In genomic region chr15:60888724-60889123, GRCm38 (mm10) we compare ENCODE assay signal across 24 mouse cellular contexts. TPM values are rescaled to one million over a fixed set of nuclear protein-coding genes. Genes with fewer than 3 reads are reported as not detected.
A peak's percentile ranks its signal among the peaks of the same experiment; 100 is the strongest.
DNase-seq lines count a peak whose midpoint lies in the region; ATAC-seq and TF ChIP-seq lines count a peak whose summit lies in the region.
"Had no signal": no experiment of that assay in that cellular context is flagged by ENCODE, and none has a peak within 500 bp of the region (broad histone marks: within the 10 kb centered on the region; RNA-seq: fewer than 3 reads in every experiment).

No protein-coding gene starts in this region.

- no peak overlapping the region for H3K4me2 ChIP-seq in intestine, embryonic 14.5 days (ENCODE audit: low read length)
- H3K4me2 ChIP-seq in intestine, postnatal 0 days (replicated peaks; ENCODE audit: low read depth), result no peak overlapping the region
- H3K4me2 ChIP-seq in lung, postnatal 0 days (replicated peaks; ENCODE audit: low read depth, low read length), result no peak overlapping the region
- H3K4me2 ChIP-seq in stomach, embryonic 15.5 days, result no peak overlapping the region
- H3K4me2 ChIP-seq: embryonic facial prominence, embryonic 13.5 days; forebrain, embryonic 12.5 days; hindbrain, embryonic 12.5 days had no signal

- no peak overlapping the region for H3K9ac ChIP-seq in intestine, embryonic 14.5 days (ENCODE audit: low read length)
- H3K9ac ChIP-seq in intestine, postnatal 0 days (ENCODE audit: low read depth, low read length), result no peak overlapping the region
- H3K9ac ChIP-seq in lung, postnatal 0 days (replicated peaks; ENCODE audit: low read depth), result no peak overlapping the region
- H3K9ac ChIP-seq in stomach, embryonic 15.5 days, result no peak overlapping the region
- H3K9ac ChIP-seq: embryonic facial prominence, embryonic 13.5 days; forebrain, embryonic 12.5 days; hindbrain, embryonic 12.5 days had no signal

- no peak overlapping the region for H3K4me3 ChIP-seq in intestine, embryonic 14.5 days (ENCODE audit: low read depth, low read length)
- H3K4me3 ChIP-seq in intestine, postnatal 0 days (ENCODE audit: low read depth, low read length), result no peak overlapping the region
- H3K4me3 ChIP-seq in lung, postnatal 0 days (ENCODE audit: low read depth, low read length), result no peak overlapping the region
- H3K4me3 ChIP-seq in stomach, embryonic 15.5 days (replicated peaks), result no peak overlapping the region
- H3K4me3 ChIP-seq: embryonic facial prominence, embryonic 13.5 days; forebrain, embryonic 12.5 days; heart, embryonic 10.5 days; hindbrain, embryonic 12.5 days had no signal

- no peaks in the 10 kb centered on the region for H3K4me1 ChIP-seq in intestine, embryonic 14.5 days (replicated peaks; ENCODE audit: control insufficient read depth, insufficient read depth, low read length)
- H3K4me1 ChIP-seq in intestine, postnatal 0 days (replicated peaks; ENCODE audit: control insufficient read depth, insufficient read depth, low read length), result no peaks in the 10 kb centered on the region
- peaks cover 3% of the 10 kb centered on the region; the same call in 1 of the 2 replicates for H3K4me1 ChIP-seq in lung, postnatal 0 days (ENCODE audit: insufficient read depth, low read depth, low read length)
- no peaks in the 10 kb centered on the region for H3K4me1 ChIP-seq in stomach, embryonic 15.5 days
- H3K4me1 ChIP-seq: forebrain, embryonic 12.5 days; hindbrain, embryonic 12.5 days had no signal

- no peaks in the 10 kb centered on the region for H3K27me3 ChIP-seq in intestine, embryonic 14.5 days (replicated peaks; ENCODE audit: control insufficient read depth, insufficient read depth, low read length)
- H3K27me3 ChIP-seq in intestine, postnatal 0 days (replicated peaks; ENCODE audit: control insufficient read depth, insufficient read depth, low read length), result no peaks in the 10 kb centered on the region
- no peaks in the 10 kb centered on the region for H3K27me3 ChIP-seq in lung, postnatal 0 days (replicated peaks; ENCODE audit: insufficient read depth, low read length)
- no peaks in the 10 kb centered on the region for H3K27me3 ChIP-seq in stomach, embryonic 15.5 days (replicated peaks)
- H3K27me3 ChIP-seq: embryonic facial prominence, embryonic 13.5 days; forebrain, embryonic 12.5 days; hindbrain, embryonic 12.5 days had no signal

- H3K36me3 ChIP-seq in intestine, embryonic 14.5 days (ENCODE audit: control insufficient read depth, insufficient read depth, low read length), result no peaks in the 10 kb centered on the region
- no peaks in the 10 kb centered on the region for H3K36me3 ChIP-seq in intestine, postnatal 0 days (ENCODE audit: control insufficient read depth, insufficient read depth)
- H3K36me3 ChIP-seq in lung, postnatal 0 days (ENCODE audit: insufficient read depth, low read length), result no peaks in the 10 kb centered on the region
- H3K36me3 ChIP-seq in stomach, embryonic 15.5 days, result no peaks in the 10 kb centered on the region
- H3K36me3 ChIP-seq: embryonic facial prominence, embryonic 13.5 days; forebrain, embryonic 12.5 days; G1E; heart, embryonic 10.5 days; hindbrain, embryonic 12.5 days had no signal

- H3K9me3 ChIP-seq in intestine, embryonic 14.5 days (ENCODE audit: control insufficient read depth, low read length), result no peaks in the 10 kb centered on the region
- H3K9me3 ChIP-seq in intestine, postnatal 0 days (ENCODE audit: control insufficient read depth), result no peaks in the 10 kb centered on the region
- no peaks in the 10 kb centered on the region for H3K9me3 ChIP-seq in lung, postnatal 0 days (ENCODE audit: low read length)
- no peaks in the 10 kb centered on the region for H3K9me3 ChIP-seq in stomach, embryonic 15.5 days
- H3K9me3 ChIP-seq: embryonic facial prominence, embryonic 13.5 days; forebrain, embryonic 12.5 days; G1E; heart, embryonic 10.5 days; hindbrain, embryonic 12.5 days had no signal

- DNase-seq in intestine, embryonic 14.5 days (ENCODE audit: low spot score), result no peak
- peak; percentile 82 for DNase-seq in lung, postnatal 0 days (ENCODE audit: low spot score)
- DNase-seq in lung, postnatal 4 days, result no peak
- DNase-seq in spleen, postnatal 10 days (ENCODE audit: low spot score in 2 of 2), result no peak
- DNase-seq in frontal cortex, postnatal 25 days (ENCODE audit: low spot score in 2 of 2), result no peak
- DNase-seq: adrenal gland, adult 8-10 months; adrenal gland, postnatal 36 days; B cell, adult 2 months; cerebellum, adult 2 months; cerebellum, postnatal 14 days; heart, adult 18-20 months; heart, postnatal 10 days; heart, postnatal 4 days had no signal

- no peak for TF ChIP-seq CTCF in intestine, postnatal 0 days (IDR thresholded peaks at IDR 0.05; ENCODE audit: low read depth)
- no peak for TF ChIP-seq CTCF in lung, postnatal 0 days (IDR thresholded peaks at IDR 0.05)

- ATAC-seq in intestine, embryonic 14.5 days (replicated peaks; ENCODE audit: low FRiP score, low TSS enrichment, low read depth), result peak; percentile 70; the same call in 1 of the 2 replicates
- no peak; the same call in 1 of the 2 replicates for ATAC-seq in intestine, postnatal 0 days
- peak; percentile 90 for ATAC-seq in lung, postnatal 0 days
- peak; percentile 87; the same call in 1 of the 2 replicates for ATAC-seq in stomach, embryonic 15.5 days (ENCODE audit: insufficient read depth, low FRiP score, low read depth)
- ATAC-seq: CD4-positive, CD25-positive, alpha-beta regulatory T cell, adult 4 months; forebrain, embryonic 16.5 days had no signal

- TF ChIP-seq EP300 in lung, postnatal 0 days (IDR thresholded peaks at IDR 0.05), result peak; percentile 58

- no peak overlapping the region for H3K27ac ChIP-seq in intestine, embryonic 14.5 days (ENCODE audit: low read depth)
- no peak overlapping the region for H3K27ac ChIP-seq in intestine, postnatal 0 days (ENCODE audit: low read depth, low read length)
- H3K27ac ChIP-seq in lung, postnatal 0 days (ENCODE audit: low read length), result no peak overlapping the region
- no peak overlapping the region for H3K27ac ChIP-seq in stomach, embryonic 15.5 days
- H3K27ac ChIP-seq: embryonic facial prominence, embryonic 13.5 days; forebrain, embryonic 12.5 days; heart, embryonic 10.5 days; hindbrain, embryonic 12.5 days had no signal

- 78% methylated on average over 2 of the region's 2 CpGs for WGBS in intestine, embryonic 14.5 days
- WGBS in intestine, postnatal 0 days, result 67% methylated on average over 2 of the region's 2 CpGs
- 64% methylated on average over 2 of the region's 2 CpGs for WGBS in lung, postnatal 0 days
- 69% methylated on average over 2 of the region's 2 CpGs for WGBS in stomach, embryonic 15.5 days

RNA-seq across cellular contexts. Expression of gene A1bg, which starts 34.1 kb away (rescaled TPM):
- not detected in 2 replicates for polyA plus RNA-seq in intestine, embryonic 14.5 days (2014; fragmentation: Nextera tagmentation; extraction: Ambion mirVana)
- not detected in 2 replicates for polyA plus RNA-seq in intestine, postnatal 0 days (2015; fragmentation: Nextera tagmentation; extraction: Ambion mirVana)
- not detected in 2 replicates for polyA plus RNA-seq in lung, postnatal 0 days (2015; fragmentation: Nextera tagmentation; extraction: Ambion mirVana)
- polyA plus RNA-seq in stomach, embryonic 15.5 days (2015; fragmentation: Nextera tagmentation; extraction: Ambion mirVana), result not detected in 2 replicates
- polyA plus RNA-seq: CD4-positive, CD25-positive, alpha-beta regulatory T cell, adult 4 months; cerebellum, adult 2 months; embryonic facial prominence, embryonic 13.5 days; forebrain, embryonic 12.5 days; forebrain, embryonic 16.5 days; frontal cortex, adult 2 months; G1E; heart, embryonic 10.5 days; heart, embryonic 14.5 days; hindbrain, embryonic 12.5 days had no signal

RNA-seq across cellular contexts. Expression of gene Fam84b, which starts 35.1 kb away (rescaled TPM):
- 24.6 and 26.2 TPM in 2 replicates for polyA plus RNA-seq in intestine, embryonic 14.5 days (2014; fragmentation: Nextera tagmentation; extraction: Ambion mirVana)
- 71.9 and 82.4 TPM in 2 replicates for polyA plus RNA-seq in intestine, postnatal 0 days (2015; fragmentation: Nextera tagmentation; extraction: Ambion mirVana)
- 39.0 and 45.9 TPM in 2 replicates for polyA plus RNA-seq in lung, postnatal 0 days (2015; fragmentation: Nextera tagmentation; extraction: Ambion mirVana)
- 17.8 and 22.5 TPM in 2 replicates for polyA plus RNA-seq in stomach, embryonic 15.5 days (2015; fragmentation: Nextera tagmentation; extraction: Ambion mirVana)
- polyA plus RNA-seq: G1E had no signal
